Mouse (Mus musculus): Measurements from ENCODE around the gene Aldoc. TPM values are rescaled to one million over a fixed set of nuclear protein-coding genes. Genes with fewer than 3 reads are reported as not detected.
A peak's percentile ranks its signal among the peaks of the same experiment; 100 is the strongest.

Aldoc gene
- polyA plus RNA-seq, 1 experiment from 2014 or later: 30.7 TPM

- Histone ChIP-seq H3K27me3 (ENCODE audit: control insufficient read depth, insufficient read depth, low read length) (no peaks in the 10 kb centered on the region), H3K4me1 (ENCODE audit: control insufficient read depth, insufficient read depth, low read length) (peaks cover 8% of the 10 kb centered on the region), H3K9ac (ENCODE audit: low read length) (no peak overlapping the region), H3K27ac (ENCODE audit: low read length) (no peak overlapping the region), H3K4me2 (ENCODE audit: low read depth, low read length) (no peak overlapping the region), H3K4me3 (ENCODE audit: low read length) (no peak overlapping the region), H3K36me3 (ENCODE audit: control insufficient read depth, insufficient read depth) (peaks cover 9% of the 10 kb centered on the region), H3K9me3 (replicated peaks; ENCODE audit: control insufficient read depth, low read length) (no peaks in the 10 kb centered on the region)
- no peak for ATAC-seq (replicated peaks; ENCODE audit: extremely low read depth, insufficient read depth, low FRiP score)
- WGBS: 74% methylated on average over 1 of the region's 1 CpGs
Observed at GRCm38 (mm10) chr11:78353081-78353480, 30.3 kb downstream of the Aldoc start.

GRCm38 (mm10) chr11:78354905-78355304 is 32.1 kb downstream of the Aldoc start:
- H3K27ac ChIP-seq (ENCODE audit: low read length): no peak overlapping the region
- no peak for ATAC-seq (replicated peaks; ENCODE audit: extremely low read depth, insufficient read depth, low FRiP score)
- H3K9ac ChIP-seq (ENCODE audit: low read length): no peak overlapping the region
- peaks cover 2% of the 10 kb centered on the region for H3K4me1 ChIP-seq (ENCODE audit: control insufficient read depth, insufficient read depth, low read length)
- no peaks in the 10 kb centered on the region for H3K36me3 ChIP-seq (ENCODE audit: control insufficient read depth, insufficient read depth)
- H3K4me2 ChIP-seq (ENCODE audit: low read depth, low read length): no peak overlapping the region
- WGBS: 54% methylated on average over 6 of the region's 6 CpGs
- H3K27me3 ChIP-seq (ENCODE audit: control insufficient read depth, insufficient read depth, low read length): no peaks in the 10 kb centered on the region
- no peaks in the 10 kb centered on the region for H3K9me3 ChIP-seq (replicated peaks; ENCODE audit: control insufficient read depth, low read length)
- no peak overlapping the region for H3K4me3 ChIP-seq (ENCODE audit: low read length)

DNA sequence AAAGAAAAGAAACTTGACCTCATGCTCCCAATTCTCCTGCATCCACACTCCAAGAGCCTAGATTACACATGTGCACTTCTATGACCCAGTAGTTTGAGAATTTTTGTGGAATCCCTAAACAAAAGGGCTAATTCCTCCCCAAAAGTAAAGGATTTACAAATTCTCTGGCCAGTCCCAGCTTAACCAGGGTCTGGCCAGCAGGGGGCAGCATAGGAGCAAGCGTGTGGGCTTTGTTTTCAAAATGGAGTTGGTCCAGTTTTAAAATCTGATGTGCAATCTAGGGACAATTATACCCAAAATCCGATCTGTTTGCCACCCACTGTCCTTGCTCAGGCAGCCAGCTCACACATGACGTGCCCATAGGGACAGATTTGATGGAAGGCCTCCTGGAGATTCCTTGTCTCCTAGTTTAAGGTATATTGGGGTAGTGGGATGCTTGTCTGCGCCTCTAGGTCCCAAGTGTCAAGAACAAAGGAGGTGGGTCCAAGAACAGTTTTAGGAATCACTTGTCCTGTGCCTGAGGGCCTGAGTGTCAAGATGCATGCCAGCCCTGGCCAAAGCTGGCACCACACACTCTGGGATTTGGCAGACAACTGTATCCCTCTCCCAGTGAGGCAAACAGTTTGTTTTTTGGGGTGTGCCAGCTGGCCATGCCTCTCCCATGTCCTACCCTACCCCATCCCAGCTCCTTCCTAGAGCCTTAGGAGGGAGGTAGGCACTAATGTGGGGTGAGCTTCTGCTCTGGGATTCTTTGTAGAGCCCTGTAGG is 32.9 kb downstream of the Aldoc start:
- WGBS: 38% methylated on average over 4 of the region's 4 CpGs
- Histone ChIP-seq H3K4me3 (ENCODE audit: low read length) (no peak overlapping the region), H3K4me2 (ENCODE audit: low read depth, low read length) (no peak overlapping the region), H3K27ac (ENCODE audit: low read length) (no peak overlapping the region), H3K9me3 (replicated peaks; ENCODE audit: control insufficient read depth, low read length) (no peaks in the 10 kb centered on the region), H3K36me3 (ENCODE audit: control insufficient read depth, insufficient read depth) (no peaks in the 10 kb centered on the region), H3K4me1 (ENCODE audit: control insufficient read depth, insufficient read depth, low read length) (no peaks in the 10 kb centered on the region), H3K9ac (ENCODE audit: low read length) (no peak overlapping the region), H3K27me3 (ENCODE audit: control insufficient read depth, insufficient read depth, low read length) (no peaks in the 10 kb centered on the region)
- ATAC-seq (replicated peaks; ENCODE audit: extremely low read depth, insufficient read depth, low FRiP score): no peak

DNA sequence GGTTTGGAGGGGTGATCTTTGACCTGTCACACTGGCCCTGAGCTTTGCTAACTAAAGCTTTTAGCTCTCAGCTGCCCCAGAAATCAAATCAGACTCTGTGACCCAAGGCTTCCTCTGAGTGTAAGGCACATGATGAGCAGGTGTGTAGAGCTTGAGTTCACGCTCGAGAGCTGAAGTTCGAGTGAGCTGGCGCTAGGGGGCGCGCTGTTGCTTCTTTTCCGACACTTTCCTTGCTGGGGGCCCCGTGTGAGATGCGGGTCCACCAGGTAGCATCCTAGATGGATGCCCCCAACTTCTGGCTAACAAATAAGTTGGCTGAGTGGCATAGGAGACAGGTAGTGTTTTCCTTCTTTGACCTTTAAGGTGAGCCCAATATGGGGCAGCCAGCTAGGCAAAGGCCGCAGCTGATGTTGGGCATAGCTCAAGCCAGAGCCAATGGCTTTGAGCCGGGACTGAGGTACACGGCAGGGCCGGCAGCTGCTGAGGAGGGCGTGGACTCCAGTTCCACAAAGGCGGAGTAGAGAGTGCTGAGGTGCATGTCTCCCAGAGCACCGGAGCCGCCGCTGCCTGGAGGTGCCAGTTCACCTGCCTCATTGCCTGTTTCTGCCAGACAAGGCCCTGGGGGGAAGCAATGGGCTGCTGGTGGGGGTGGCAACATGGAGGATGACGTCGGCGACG is 35.7 kb downstream of the Aldoc start:
- 19% methylated on average over 22 of the region's 22 CpGs for WGBS

GRCm38 (mm10) chr11:78360125-78360788 is 37.5 kb downstream of the Aldoc start:
- Histone ChIP-seq H3K9me3 (replicated peaks; ENCODE audit: control insufficient read depth, low read length) (no peaks in the 10 kb centered on the region), H3K27me3 (ENCODE audit: control insufficient read depth, insufficient read depth, low read length) (no peaks in the 10 kb centered on the region), H3K4me2 (ENCODE audit: low read depth, low read length) (peak overlapping the region; percentile 74), H3K36me3 (ENCODE audit: control insufficient read depth, insufficient read depth) (no peaks in the 10 kb centered on the region), H3K9ac (ENCODE audit: low read length) (0 out of 2 replicates have a peak overlapping the region, but pooled peaks have one; percentile 14), H3K4me3 (ENCODE audit: low read length) (peak overlapping the region; percentile 50), H3K4me1 (ENCODE audit: control insufficient read depth, insufficient read depth, low read length) (no peaks in the 10 kb centered on the region), H3K27ac (ENCODE audit: low read length) (no peak overlapping the region)
- ATAC-seq (replicated peaks; ENCODE audit: extremely low read depth, insufficient read depth, low FRiP score): peak; percentile 71
- WGBS: 8% methylated on average over 13 of the region's 13 CpGs

More for the DNA sequence above, 35.7 kb downstream of the Aldoc start:
- H3K9me3 ChIP-seq (replicated peaks; ENCODE audit: control insufficient read depth, low read length): no peaks in the 10 kb centered on the region
- no peak overlapping the region for H3K4me2 ChIP-seq (ENCODE audit: low read depth, low read length)
- ATAC-seq (replicated peaks; ENCODE audit: extremely low read depth, insufficient read depth, low FRiP score): no peak
- no peak overlapping the region for H3K9ac ChIP-seq (ENCODE audit: low read length)
- no peaks in the 10 kb centered on the region for H3K4me1 ChIP-seq (ENCODE audit: control insufficient read depth, insufficient read depth, low read length)
- no peaks in the 10 kb centered on the region for H3K27me3 ChIP-seq (ENCODE audit: control insufficient read depth, insufficient read depth, low read length)
- H3K36me3 ChIP-seq (ENCODE audit: control insufficient read depth, insufficient read depth): no peaks in the 10 kb centered on the region
- H3K27ac ChIP-seq (ENCODE audit: low read length): no peak overlapping the region
- H3K4me3 ChIP-seq (ENCODE audit: low read length): no peak overlapping the region

DNA sequence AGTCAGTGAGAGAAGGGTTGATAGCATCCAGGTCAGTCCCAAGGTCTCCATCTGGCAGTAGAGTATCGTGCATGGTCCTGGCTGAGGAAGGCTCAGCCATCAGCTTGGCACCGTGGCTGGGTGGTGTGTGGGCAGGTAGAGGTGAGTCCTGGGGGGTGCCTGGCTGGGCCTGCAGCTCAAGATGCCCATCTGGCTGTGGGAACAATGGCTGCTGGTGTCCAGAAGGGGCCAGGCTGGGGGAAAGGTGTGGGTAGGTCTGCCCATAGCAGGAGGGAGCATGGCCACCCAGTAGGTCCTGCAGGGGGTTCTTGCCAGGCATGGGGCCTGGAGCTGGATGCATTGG is 38.0 kb downstream of the Aldoc start:
- no peaks in the 10 kb centered on the region for H3K4me1 ChIP-seq (ENCODE audit: control insufficient read depth, insufficient read depth, low read length)

GRCm38 (mm10) chr11:78363309-78364007 is 40.7 kb downstream of the Aldoc start:
- ATAC-seq (replicated peaks; ENCODE audit: extremely low read depth, insufficient read depth, low FRiP score): no peak

More for the DNA sequence above, 38.0 kb downstream of the Aldoc start:
- Histone ChIP-seq H3K27me3 (ENCODE audit: control insufficient read depth, insufficient read depth, low read length) (no peaks in the 10 kb centered on the region), H3K9ac (ENCODE audit: low read length) (no peak overlapping the region), H3K9me3 (replicated peaks; ENCODE audit: control insufficient read depth, low read length) (no peaks in the 10 kb centered on the region), H3K27ac (ENCODE audit: low read length) (no peak overlapping the region), H3K4me3 (ENCODE audit: low read length) (no peak overlapping the region), H3K4me2 (ENCODE audit: low read depth, low read length) (no peak overlapping the region), H3K36me3 (ENCODE audit: control insufficient read depth, insufficient read depth) (no peaks in the 10 kb centered on the region)
- WGBS: 66% methylated on average over 2 of the region's 2 CpGs
- ATAC-seq (replicated peaks; ENCODE audit: extremely low read depth, insufficient read depth, low FRiP score): no peak

DNA sequence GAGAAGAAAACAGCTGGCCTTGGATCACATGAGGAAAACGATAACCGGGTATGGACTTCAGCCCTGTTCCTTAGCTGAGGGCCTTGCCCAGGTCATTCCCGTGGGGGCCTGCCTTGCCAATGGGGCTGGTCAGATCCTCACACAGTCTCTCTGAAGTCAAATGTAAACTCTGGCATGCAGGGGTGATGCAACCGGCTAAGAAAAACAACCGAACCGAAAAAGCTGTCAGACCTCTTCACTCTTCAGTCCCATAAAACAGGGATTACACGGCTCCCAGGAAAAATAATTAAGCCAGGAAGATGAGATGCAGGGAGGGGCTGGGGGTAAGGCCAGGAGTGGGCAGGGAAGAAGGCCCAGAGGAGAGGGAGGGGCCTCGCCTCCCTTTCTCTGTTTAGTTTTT is 41.3 kb downstream of the Aldoc start:
- WGBS: 47% methylated on average over 8 of the region's 8 CpGs
- ATAC-seq (replicated peaks; ENCODE audit: extremely low read depth, insufficient read depth, low FRiP score): no peak
- H3K4me1 ChIP-seq (ENCODE audit: control insufficient read depth, insufficient read depth, low read length): no peaks in the 10 kb centered on the region

More at GRCm38 (mm10) chr11:78363309-78364007, 40.7 kb downstream of the Aldoc start:
- H3K4me2 ChIP-seq (ENCODE audit: low read depth, low read length): no peak overlapping the region
- no peaks in the 10 kb centered on the region for H3K9me3 ChIP-seq (replicated peaks; ENCODE audit: control insufficient read depth, low read length)
- 70% methylated on average over 13 of the region's 13 CpGs for WGBS
- H3K4me3 ChIP-seq (ENCODE audit: low read length): no peak overlapping the region
- no peak overlapping the region for H3K27ac ChIP-seq (ENCODE audit: low read length)
- H3K4me1 ChIP-seq (ENCODE audit: control insufficient read depth, insufficient read depth, low read length): no peaks in the 10 kb centered on the region
- no peaks in the 10 kb centered on the region for H3K36me3 ChIP-seq (ENCODE audit: control insufficient read depth, insufficient read depth)
- H3K27me3 ChIP-seq (ENCODE audit: control insufficient read depth, insufficient read depth, low read length): no peaks in the 10 kb centered on the region
- H3K9ac ChIP-seq (ENCODE audit: low read length): no peak overlapping the region

More for the DNA sequence above, 41.3 kb downstream of the Aldoc start:
- no peaks in the 10 kb centered on the region for H3K9me3 ChIP-seq (replicated peaks; ENCODE audit: control insufficient read depth, low read length)
- no peak overlapping the region for H3K4me2 ChIP-seq (ENCODE audit: low read depth, low read length)
- no peaks in the 10 kb centered on the region for H3K27me3 ChIP-seq (ENCODE audit: control insufficient read depth, insufficient read depth, low read length)
- H3K36me3 ChIP-seq (ENCODE audit: control insufficient read depth, insufficient read depth): no peaks in the 10 kb centered on the region
- H3K9ac ChIP-seq (ENCODE audit: low read length): no peak overlapping the region
- no peak overlapping the region for H3K27ac ChIP-seq (ENCODE audit: low read length)
- no peak overlapping the region for H3K4me3 ChIP-seq (ENCODE audit: low read length)
